Mouse (Mus musculus) left cerebral cortex, postnatal 36 days (tissue): Measurements from ENCODE around the gene Kctd6. TPM values are rescaled to one million over a fixed set of nuclear protein-coding genes. Genes with fewer than 3 reads are reported as not detected.
A peak's percentile ranks its signal among the peaks of the same experiment; 100 is the strongest.

Source experiments
- DNase-seq, 2 experiments: peaks; one replicate each; pipeline ENCODE4 v3.0.0; 2021 to 2022; ENCODE audit warnings: low spot score in 2 of 2, mixed read lengths in 1 of 2
- intact Hi-C: fragments of 180-260 bp; cut with DNase I; formaldehyde crosslinking; loops from one replicate; pipeline ENCODE4 v1.15.1; 2025
- total RNA-seq, 2 experiments: library from RNA; stranded (reverse); gene quantifications; 2 replicates each; pipeline ENCODE4 v1.2.3; 2021

The Kctd6 gene
- total RNA-seq, 2 experiments from 2014 or later = 36.5 to 40.9 TPM

DNA sequence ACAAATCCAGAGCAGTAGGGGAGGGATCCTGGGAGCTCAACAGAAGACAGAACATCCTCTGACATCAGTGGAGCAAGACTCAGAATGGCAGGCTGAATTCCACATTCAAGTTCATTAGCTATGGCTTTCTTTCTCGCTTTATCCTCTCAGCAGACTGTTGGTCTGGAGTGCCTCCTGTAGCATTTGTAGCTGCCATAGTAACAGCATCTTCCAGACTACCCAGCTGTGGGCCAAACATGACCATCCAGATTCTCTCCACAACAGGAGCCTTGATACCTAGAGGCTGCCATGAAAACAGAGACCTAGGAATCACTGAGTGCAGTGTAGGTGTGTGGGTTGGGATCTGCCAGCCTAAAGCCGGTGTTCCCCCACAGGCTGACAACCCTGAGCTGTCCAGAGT, 4.0 kb upstream of the Kctd6 start:
- intact Hi-C loops = loop anchor here (2.0 kb wide), 1 partner anchor 57 kb away; no protein-coding TSS in a partner anchor
- no peak for DNase-seq

DNA sequence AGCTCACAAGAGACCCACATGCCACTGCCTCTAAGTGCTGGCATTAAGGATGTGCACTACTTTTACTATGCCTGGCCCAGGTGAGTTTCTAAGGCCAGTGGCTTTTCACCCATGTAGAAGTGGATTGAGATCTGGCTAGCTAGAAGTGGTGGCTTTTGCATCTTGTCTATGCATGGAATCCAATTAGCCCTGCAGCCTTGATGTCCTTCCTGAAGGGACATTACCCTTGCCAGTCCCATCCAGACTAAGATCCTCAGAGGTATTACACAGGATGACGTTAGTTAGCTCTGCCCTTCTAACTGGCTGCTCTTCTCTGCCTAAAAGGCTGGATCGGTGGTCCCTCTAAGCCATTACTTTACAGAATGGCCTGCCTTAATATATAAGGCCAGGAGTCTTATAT, 944 bp upstream of the Kctd6 start:
- intact Hi-C loops = loop anchor here (1.0 kb wide), 1 partner anchor 40 kb away; the partner anchor contains the start of gene Pdhb
- no peak for DNase-seq

DNA sequence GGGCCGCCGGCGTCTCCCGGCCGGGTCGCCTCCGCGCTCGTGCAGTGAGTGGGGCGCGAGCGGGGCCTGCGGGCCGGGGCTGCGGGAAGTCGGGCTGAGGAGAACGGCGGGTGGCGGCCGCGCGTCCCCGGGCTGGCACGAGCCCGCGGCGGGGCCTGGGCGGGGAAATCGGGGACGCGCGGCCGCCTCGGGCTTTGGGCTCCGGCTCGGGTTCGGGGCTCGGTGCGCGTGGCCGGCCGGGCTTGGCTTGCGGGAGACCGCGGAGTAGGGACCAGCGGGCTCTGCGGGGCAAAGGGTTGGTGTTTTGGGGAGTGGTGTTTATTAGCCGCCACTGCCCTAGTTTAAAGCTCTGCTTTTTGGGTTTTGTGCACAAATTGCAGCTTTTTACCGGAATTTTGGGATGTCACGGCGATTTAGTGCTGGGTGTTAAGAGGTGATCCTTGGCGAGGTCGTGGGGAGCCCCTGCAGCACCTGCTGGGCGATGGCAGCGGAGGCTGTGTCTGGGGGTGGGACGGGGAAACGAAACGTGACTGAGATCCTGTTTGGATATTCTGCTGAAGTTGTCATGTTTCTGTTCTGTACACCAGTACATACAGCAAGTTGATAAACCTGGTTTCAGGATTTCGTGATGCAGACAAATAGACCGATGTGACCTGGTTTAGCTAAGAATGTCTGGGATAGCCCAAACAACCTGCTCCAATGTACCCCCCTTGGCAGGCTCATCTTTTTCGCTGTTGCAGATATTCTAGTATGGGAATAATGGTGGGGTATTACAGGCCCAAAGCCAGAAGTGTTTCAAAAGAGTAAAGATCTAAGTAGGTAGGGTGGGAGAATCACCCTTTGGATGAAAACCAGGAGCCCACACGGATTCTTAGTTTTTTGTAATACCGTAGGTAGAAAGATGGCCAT, 613 bp downstream of the Kctd6 start:
- intact Hi-C loops = loop anchor here (5.0 kb wide), 1 partner anchor 132 kb away; the partner anchor contains the start of gene Rpp14
- peak; percentile 77 to 78 for DNase-seq

DNA sequence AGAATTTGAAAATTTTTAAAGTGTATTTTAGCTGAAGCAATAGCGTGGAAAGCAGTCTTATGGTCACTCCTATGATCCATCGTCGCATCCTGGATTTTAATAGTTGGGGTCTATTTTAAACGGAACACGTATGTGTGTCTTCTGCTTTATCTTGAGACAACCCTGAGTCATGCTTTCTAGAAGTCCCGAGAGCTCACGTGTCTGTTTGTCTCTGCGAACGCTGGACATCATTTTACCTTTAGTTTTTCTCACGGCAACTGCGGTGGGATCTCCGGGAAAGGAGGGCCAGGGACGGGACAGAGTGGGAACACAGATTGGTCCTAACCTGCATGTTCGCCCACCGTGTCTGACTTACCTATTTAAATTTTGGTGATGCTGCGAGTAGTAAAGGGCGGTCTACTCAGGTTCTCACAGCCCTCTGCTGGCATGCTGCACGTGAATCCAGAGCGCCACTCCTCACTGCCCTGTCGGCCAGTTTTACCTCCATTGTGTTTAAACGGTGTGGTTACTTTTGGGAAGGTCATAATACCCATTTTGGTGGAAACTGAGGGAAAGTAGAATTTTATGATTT, 1.4 kb downstream of the Kctd6 start:
- intact Hi-C loops = loop anchor here (5.0 kb wide), 1 partner anchor 133 kb away; the partner anchor contains the start of gene Rpp14
- DNase-seq = no peak

DNA sequence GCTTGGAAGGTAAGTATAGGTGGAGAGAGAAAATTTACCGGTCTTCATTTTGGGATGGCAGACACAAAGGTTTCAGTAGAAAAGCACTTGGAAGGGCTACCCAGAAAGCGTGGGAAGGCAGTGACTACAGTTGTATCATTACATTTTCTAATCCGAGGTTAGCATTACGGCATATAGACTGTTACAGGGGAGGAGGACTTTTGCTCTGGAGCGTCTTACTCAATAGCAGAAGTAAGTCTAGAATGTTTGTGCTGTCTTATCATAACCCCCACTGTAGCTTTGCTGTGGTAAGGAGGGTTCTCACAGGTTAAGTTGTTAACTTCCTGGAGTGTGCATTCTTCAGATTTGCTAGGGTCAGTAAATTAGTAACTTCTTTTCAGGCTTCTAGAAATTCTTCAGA, 2.2 kb downstream of the Kctd6 start:
- DNase-seq = no peak
- intact Hi-C loops = loop anchor here (5.0 kb wide), 1 partner anchor 134 kb away; the partner anchor contains the start of gene Rpp14

DNA sequence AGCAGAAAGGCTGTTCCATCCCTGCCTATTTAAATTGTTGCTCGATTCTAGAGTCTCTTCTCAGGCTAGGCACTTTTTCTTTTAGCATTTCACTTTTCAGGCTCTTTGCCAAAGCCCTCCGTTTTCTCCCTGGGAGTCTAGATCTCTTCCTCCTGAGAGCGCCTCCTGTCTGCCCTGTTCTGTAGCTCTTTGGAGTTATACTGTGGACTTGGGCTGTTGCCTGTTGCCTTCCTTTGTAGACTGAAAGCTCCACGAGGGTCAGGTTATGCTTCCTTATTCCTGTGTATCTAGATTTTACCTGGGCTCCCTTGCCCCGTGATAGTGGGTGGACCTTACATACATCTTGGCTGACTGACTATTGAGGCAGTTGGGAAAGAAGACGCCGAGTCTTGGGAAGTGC, 4.3 kb downstream of the Kctd6 start:
- no peak for DNase-seq
- intact Hi-C loops = loop anchor here (5.0 kb wide), 1 partner anchor 136 kb away; the partner anchor contains the start of gene Rpp14

DNA sequence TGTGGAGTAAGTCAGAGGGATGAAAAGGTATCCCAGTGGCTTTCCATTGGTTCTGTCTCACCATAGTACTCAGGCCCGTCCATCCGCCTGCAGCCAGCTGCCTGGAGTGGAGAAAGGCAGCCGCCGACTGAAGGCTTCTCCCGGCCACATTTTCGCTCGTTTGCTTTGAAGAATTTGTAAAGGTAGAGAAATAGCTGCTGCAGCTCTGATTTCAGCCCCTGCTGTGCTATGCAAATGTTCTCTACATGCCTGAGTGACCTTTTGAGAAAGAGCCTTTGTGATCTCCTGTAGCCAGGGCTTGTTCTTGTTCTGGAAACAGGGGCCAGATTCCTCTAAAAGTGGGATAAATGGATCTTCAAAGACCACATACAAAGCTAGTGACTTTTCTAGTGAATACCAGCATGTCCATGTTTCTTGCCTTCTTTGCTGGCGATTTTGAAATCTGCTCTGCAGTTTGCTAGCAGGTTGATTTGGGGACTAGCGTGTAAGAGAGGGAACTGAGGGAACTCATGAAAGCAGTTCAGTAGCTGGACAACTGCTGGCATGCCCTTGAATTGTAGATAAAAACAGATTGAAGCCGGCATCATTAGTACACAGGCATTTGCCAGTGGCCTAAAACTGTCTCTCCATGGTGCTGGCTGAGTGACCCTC, 4.9 kb downstream of the Kctd6 start:
- intact Hi-C loops = loop anchor here (5.0 kb wide), 1 partner anchor 137 kb away; the partner anchor contains the start of gene Rpp14
- no peak for DNase-seq

DNA sequence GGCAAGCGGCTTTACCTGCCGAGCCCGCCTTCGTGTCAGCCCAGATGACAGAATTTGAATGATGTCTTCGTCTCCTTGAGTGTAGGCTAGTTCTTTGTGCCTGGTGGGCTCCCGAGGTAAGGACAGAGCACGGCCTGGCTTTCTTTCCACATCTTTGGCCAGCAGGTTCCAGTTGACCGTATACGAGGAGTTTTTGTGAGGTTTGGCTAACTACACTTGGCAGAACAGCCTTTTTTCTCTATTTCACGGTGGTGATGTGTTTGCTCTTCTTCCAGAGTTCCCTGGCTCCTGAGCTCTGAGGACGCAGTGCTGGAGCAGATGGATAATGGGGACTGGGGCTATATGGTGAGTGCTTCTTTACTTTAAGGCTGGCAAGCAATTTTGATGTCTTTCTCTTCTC, 5.9 kb downstream of the Kctd6 start:
- no peak for DNase-seq
- intact Hi-C loops = loop anchor here (5.0 kb wide), 1 partner anchor 138 kb away; the partner anchor contains the start of gene Rpp14

DNA sequence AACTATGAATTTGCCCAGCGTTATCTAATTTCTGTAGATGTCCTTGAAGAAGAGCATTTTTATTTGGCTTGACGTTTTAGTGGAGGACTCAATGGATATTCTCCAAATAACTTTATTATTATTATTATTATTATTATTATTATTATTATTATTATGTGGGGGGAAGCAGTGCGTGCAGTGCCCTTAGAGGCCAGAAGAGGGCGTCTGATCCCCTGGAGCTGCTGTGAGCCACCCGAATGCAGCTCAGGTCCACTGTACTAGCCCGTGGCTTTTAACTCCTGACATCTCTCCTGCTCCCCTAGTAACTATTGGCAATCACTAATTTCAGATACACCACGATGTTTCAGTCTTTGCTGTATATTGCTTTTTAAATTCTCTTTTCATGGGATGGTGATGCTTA, 6.4 kb downstream of the Kctd6 start:
- intact Hi-C loops = no loop called here
- no peak for DNase-seq

DNA sequence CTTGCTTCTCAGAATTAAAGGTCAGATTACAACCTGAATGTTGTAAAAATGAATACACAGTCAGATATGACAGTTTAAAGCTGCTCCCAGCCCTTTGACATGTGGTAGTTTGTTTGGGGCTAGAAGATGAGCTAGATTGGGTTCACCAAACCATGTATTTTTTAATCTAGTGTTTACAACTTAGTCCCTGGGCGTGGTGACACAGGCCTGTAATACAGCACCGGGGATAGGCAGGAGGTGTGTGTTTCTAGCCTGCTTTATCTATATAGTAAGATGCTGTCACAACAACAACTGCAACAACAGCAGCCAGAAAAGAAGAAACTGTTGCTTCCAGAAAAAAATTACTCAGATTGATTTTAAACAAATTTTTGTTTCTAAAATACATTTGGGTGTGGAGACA, 7.0 kb downstream of the Kctd6 start:
- intact Hi-C loops = no loop called here
- DNase-seq = no peak

DNA sequence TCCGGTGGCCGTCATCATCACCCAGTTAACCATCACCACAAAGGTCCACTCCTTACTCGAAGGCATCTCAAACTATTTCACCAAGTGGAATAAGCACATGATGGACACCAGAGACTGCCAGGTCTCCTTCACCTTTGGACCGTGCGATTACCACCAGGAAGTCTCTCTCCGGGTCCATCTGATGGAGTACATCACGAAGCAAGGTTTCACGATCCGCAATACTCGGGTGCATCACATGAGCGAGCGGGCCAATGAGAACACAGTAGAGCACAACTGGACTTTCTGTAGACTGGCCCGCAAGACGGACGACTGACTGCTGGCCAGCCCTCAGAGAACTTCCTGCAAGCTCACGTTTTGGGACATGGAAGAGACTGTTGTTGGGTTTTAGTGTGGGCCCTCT, 8.6 kb downstream of the Kctd6 start:
- intact Hi-C loops = no loop called here
- no peak for DNase-seq

DNA sequence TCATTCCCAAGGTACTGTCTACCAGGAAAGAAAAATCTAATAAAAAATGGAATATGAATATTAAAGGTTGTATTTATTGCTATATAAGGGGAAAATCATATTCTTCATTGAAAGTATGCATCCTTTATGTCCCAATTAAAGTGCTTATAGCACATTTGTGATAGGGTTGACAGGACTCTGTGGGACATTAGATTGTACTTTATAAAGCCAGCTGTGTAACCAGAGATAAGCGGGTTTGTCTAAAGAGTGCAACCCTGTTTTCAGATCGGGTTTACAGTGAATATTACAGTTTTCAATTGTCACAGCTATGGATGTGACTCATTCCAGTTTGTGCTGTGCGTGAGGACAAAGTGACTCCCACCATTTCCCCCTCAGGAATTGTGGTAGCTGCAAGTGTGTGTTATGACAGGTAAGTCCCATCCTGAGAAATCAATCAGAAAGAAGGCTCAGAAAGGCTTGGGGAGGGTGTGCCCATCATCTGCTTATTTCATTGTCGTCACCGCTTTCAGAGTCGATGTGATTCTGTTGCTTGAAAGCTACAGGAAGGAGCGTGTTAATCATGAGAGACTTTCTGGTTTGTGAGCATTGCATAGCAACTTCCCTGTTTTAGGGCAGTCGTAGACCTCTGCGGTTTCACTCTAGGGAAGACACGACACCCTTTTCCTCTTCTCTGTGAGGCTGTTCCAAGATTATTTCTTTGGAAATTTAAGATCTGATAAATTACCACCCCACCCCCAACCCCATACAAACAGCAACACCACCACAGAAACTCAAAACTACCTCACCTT, 9.8 kb downstream of the Kctd6 start:
- intact Hi-C loops = no loop called here
- DNase-seq = no peak

DNA sequence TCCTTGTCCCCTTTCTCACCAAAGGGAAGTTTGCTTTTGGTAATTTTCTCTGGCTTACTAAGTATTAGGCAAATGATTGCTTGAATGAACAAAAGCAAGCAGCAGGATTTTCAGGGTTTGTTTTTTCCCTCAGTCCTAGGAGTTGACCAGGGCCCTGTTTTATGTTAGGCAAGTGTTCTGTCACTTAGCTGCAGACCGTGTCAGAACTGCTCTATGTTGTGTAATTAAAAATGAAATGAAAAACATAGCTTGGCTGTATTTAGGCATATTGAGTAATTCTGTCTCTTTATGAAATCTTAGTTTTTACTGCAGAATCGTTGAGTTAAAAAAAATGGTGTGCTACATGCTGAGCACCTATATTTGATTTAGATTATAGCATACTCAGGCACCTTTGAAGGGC, 10.9 kb downstream of the Kctd6 start:
- no peak for DNase-seq
- intact Hi-C loops = no loop called here

DNA sequence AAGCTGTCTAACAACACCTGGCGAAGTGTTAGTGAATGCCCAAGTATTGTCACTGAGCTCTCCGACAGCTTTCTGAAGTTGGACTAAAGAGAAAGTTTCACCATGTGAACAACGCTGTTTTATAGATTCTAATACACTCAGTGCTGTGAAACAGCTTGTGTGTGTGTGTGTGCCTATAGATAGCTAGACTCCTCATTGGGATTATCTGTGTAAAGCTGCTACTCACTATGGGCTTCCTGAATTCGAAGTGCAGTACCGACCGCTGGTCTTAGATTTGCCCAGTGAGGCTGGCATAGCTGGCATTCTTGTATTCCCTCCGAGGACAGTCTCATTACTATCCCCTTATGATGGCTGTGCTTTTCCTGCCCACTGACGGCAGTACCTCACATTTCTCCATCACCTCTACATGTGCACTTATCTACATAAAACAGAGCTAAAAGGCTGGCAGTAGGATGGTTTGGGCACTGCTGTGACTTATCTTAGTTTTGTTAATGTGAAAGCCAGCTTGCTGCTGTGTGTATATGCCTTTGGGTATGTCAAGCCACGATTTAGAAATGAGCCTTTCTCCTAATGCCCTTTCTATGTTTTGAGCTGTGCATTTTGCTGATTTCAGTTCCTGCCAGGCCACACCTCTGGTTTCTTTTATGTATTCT, 15.6 kb downstream of the Kctd6 start:
- intact Hi-C loops = no loop called here
- no peak for DNase-seq

DNA sequence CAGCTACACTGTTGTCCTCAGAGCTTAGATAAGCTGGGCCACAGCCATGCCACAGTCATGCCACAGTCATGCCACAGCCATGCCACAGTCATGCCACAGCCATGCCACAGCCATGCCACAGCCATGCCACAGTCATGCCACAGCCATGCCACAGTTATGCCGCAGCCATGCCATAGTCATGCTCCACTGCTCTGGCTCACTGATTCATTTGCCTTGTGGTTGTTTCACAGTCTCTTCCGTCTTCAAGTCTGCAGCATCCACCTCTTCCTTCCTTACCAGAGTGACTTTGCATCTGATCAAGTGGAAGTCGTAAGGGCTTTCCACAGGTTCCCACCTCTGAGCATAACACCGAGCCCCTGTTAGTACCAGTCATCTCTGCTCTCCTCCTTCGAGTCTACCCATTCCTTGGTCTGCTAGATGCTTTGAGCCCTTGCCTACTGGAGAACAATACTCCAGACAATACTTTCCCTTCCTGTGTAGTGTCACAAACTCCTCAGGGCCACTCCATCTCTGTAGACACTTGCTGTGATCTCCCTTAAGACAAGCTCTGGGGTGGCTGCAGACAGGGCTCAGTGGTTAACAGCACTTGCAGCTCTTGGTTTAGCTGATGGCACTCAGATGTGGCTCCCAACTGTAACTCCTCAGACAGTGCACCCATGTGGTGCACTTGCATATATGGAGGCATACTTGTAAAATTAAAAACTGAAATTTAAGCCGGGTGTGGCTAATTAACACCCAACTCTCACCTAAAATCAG, 18.4 kb downstream of the Kctd6 start:
- intact Hi-C loops = no loop called here

DNA sequence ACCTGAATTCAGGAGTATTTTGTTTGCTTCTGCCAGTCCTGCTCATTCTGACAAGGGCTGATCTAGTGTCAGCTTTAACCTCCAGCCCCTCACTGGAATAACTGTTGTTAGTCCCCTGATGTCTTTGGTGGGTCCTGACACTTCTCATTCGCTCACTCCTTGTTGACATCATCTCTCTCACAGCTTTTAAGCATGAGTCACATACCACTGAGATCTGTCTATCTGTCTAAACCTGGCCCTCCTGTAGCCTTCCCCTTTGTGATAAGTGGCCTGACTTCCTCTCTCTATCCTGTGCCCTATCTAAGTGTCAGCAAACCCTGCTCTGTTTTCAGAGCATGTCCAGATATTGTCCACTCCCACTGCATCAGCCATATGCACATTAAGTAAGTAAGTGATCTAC, 19.3 kb downstream of the Kctd6 start:
- intact Hi-C loops = no loop called here
- DNase-seq = no peak

More for the DNA sequence above, 18.4 kb downstream of the Kctd6 start:
- no peak for DNase-seq

DNA sequence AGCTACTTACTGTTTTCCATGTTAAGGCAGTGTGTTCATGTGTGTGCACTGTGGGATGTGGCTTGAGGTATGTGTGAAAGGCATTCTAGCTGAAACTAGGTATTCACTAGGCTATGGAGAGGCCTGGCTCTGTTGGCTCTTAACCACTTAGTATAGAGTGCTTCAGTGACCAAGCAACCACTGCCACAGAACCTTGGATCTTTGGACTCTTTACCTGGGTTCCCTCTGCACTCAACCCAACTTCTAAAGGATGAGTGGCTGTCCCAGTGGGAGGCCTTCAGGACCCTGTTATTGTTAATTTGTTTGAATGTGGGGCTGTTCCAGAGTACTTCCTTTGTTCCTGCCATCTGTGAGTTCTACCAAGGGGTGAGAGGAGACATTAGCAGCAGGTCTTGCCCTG, 27.9 kb downstream of the Kctd6 start:
- intact Hi-C loops = no loop called here
- no peak for DNase-seq

DNA sequence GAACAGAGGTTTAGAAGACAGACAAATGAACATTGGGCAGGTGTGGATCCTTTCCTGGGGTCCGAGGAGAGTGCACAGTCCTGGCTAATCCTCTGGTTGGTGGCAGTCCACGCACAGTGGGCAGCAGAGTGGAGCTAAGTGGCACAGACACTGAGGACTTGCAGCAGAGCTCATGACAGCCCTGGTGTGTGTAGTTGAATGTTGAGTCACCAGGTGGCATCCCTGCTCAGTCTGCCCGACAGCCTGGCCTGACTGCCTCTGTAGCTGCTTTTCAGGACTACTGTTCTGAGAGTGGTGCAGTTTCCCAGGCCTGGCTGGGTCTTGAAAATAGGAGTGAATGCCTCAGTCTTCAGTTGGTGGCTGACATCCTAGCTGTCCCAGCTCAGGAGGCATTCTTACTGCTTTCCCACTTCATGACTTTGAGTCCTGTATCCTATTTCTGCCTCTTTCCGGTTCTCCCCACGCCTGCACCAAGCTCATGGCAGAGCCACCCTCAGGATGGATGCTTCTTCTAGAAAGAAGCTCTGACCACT, 28.5 kb downstream of the Kctd6 start:
- intact Hi-C loops = no loop called here
- peak in 1 of 2 experiments; percentile 46 for DNase-seq
